Mouse (Mus musculus) midbrain, embryonic 12.5 days (tissue): ENCODE measurements around the gene Ncoa3. TPM values are rescaled to one million over a fixed set of nuclear protein-coding genes. Genes with fewer than 3 reads are reported as not detected.

ENCODE experiments used
- ATAC-seq: fragments of 200-750 bp; cut with Nextera tagmentation; 2 replicates; pipeline ENCODE4 v1.8.0; 2017; ENCODE audit warnings: low read depth, moderate TSS enrichment, moderate library complexity; ENCODE audit not compliant: low FRiP score
- H3K27ac ChIP-seq: fragments of 300-500 bp; sonication (generic); replicated peaks from 2 replicates; pipeline ENCODE4 v1.5.1; 2016; ENCODE audit warnings: mild to moderate bottlenecking
- H3K27me3 ChIP-seq: fragments of 300-500 bp; sonication (generic); 2 replicates; pipeline ENCODE4 v1.6.1; 2016; ENCODE audit warnings: mild to moderate bottlenecking
- H3K36me3 ChIP-seq: fragments of 300-500 bp; sonication (generic); 2 replicates; pipeline ENCODE4 v1.6.1; 2016
- H3K4me1 ChIP-seq: fragments of 300-500 bp; sonication (generic); 2 replicates; pipeline ENCODE4 v1.6.1; 2016
- H3K4me2 ChIP-seq: fragments of 300-500 bp; sonication (generic); replicated peaks from 2 replicates; pipeline ENCODE4 v1.6.1; 2016; ENCODE audit warnings: mild to moderate bottlenecking, moderate library complexity
- H3K4me3 ChIP-seq: fragments of 300-500 bp; sonication (generic); 2 replicates; pipeline ENCODE4 v1.5.1; 2016; ENCODE audit warnings: mild to moderate bottlenecking
- H3K9ac ChIP-seq: fragments of 300-500 bp; sonication (generic); replicated peaks from 2 replicates; pipeline ENCODE4 v1.6.1; 2016; ENCODE audit warnings: mild to moderate bottlenecking, moderate library complexity
- H3K9me3 ChIP-seq: fragments of 300-500 bp; sonication (generic); 2 replicates; pipeline ENCODE4 v1.6.1; 2016; ENCODE audit warnings: mild to moderate bottlenecking
- WGBS: fragments of 180-500 bp; shearing (Covaris S2); methylation state at CpG from one replicate; pipeline ENCODE4 v1.1.7; 2016; 5-methylcytosine and 5-hydroxymethylcytosine counted together
- polyA plus RNA-seq: library from polyadenylated mRNA; unstranded; fragments of >200 nt; fragmentation: Nextera tagmentation; extraction: Ambion mirVana; gene quantifications from 2 replicates; pipeline ENCODE4 v1.2.1, GENCODE M21; 2016

Gene Ncoa3
- polyA plus RNA-seq, 1 experiment from 2014 or later, result 15.7 TPM

GRCm38 (mm10) chr2:166025943-166026342 is 33.5 kb downstream of the Ncoa3 start:
- H3K36me3 ChIP-seq, result no peaks in the 10 kb centered on the region
- H3K4me1 ChIP-seq, result peaks cover 40% of the 10 kb centered on the region
- no peaks in the 10 kb centered on the region for H3K9me3 ChIP-seq
- no peak overlapping the region for H3K4me3 ChIP-seq
- no peak overlapping the region for H3K9ac ChIP-seq
- no peak overlapping the region for H3K4me2 ChIP-seq
- 91% methylated on average over 5 of the region's 5 CpGs for WGBS
- ATAC-seq, result no peak
- no peaks in the 10 kb centered on the region for H3K27me3 ChIP-seq
- no peak overlapping the region for H3K27ac ChIP-seq

- Histone ChIP-seq H3K9ac (no peak overlapping the region), H3K4me1 (peaks cover 31% of the 10 kb centered on the region), H3K4me2 (no peak overlapping the region), H3K27me3 (no peaks in the 10 kb centered on the region), H3K36me3 (no peaks in the 10 kb centered on the region), H3K9me3 (no peaks in the 10 kb centered on the region), H3K4me3 (no peak overlapping the region), H3K27ac (no peak overlapping the region)
- WGBS, result 89% methylated on average over 3 of the region's 3 CpGs
- no peak for ATAC-seq
Measured at GRCm38 (mm10) chr2:166027834-166028233, 35.4 kb downstream of the Ncoa3 start.

- no peak overlapping the region; the same call in 1 of the 2 replicates for H3K27ac ChIP-seq
- H3K27me3 ChIP-seq, result no peaks in the 10 kb centered on the region
- H3K4me1 ChIP-seq, result peaks cover 31% of the 10 kb centered on the region
- no peak overlapping the region for H3K4me2 ChIP-seq
- H3K36me3 ChIP-seq, result no peaks in the 10 kb centered on the region
- no peak for ATAC-seq
- 64% methylated on average over 4 of the region's 4 CpGs for WGBS
- H3K9ac ChIP-seq, result no peak overlapping the region
- H3K9me3 ChIP-seq, result no peaks in the 10 kb centered on the region
- no peak overlapping the region for H3K4me3 ChIP-seq
Measured at GRCm38 (mm10) chr2:166029232-166029631, 36.8 kb downstream of the Ncoa3 start.

- Histone ChIP-seq H3K27me3 (no peaks in the 10 kb centered on the region), H3K27ac (peak overlapping the region; percentile 77), H3K36me3 (no peaks in the 10 kb centered on the region), H3K9ac (0 out of 2 replicates have a peak overlapping the region, but pooled peaks have one; percentile 32), H3K9me3 (no peaks in the 10 kb centered on the region), H3K4me3 (no peak overlapping the region), H3K4me2 (peak overlapping the region; percentile 36), H3K4me1 (peaks cover 25% of the 10 kb centered on the region)
- WGBS, result 10% methylated on average over 13 of the region's 13 CpGs
- ATAC-seq, result no peak
Measured at GRCm38 (mm10) chr2:166030256-166030995, 38.0 kb downstream of the Ncoa3 start.

GRCm38 (mm10) chr2:166031120-166031929 is 38.9 kb downstream of the Ncoa3 start:
- Histone ChIP-seq H3K36me3 (no peaks in the 10 kb centered on the region), H3K4me1 (peaks cover 25% of the 10 kb centered on the region), H3K9me3 (no peaks in the 10 kb centered on the region), H3K27me3 (no peaks in the 10 kb centered on the region), H3K9ac (0 out of 2 replicates have a peak overlapping the region, but pooled peaks have one; percentile 32), H3K27ac (peak overlapping the region; percentile 77), H3K4me2 (peak overlapping the region; percentile 36), H3K4me3 (no peak overlapping the region)
- ATAC-seq, result 0 out of 2 replicates have a peak, but pooled peaks have one; percentile 30
- WGBS, result 35% methylated on average over 7 of the region's 7 CpGs

- peaks cover 25% of the 10 kb centered on the region for H3K4me1 ChIP-seq
- no peaks in the 10 kb centered on the region for H3K27me3 ChIP-seq
- no peak overlapping the region for H3K4me3 ChIP-seq
- H3K27ac ChIP-seq, result no peak overlapping the region
- H3K36me3 ChIP-seq, result 0 out of 2 replicates have a peak, but pooled peaks cover 3% of the 10 kb centered on the region
- 91% methylated on average over 5 of the region's 5 CpGs for WGBS
- ATAC-seq, result no peak
- H3K9me3 ChIP-seq, result no peaks in the 10 kb centered on the region
- no peak overlapping the region for H3K4me2 ChIP-seq
- no peak overlapping the region for H3K9ac ChIP-seq
Measured at GRCm38 (mm10) chr2:166032628-166033027, 40.2 kb downstream of the Ncoa3 start.

- Histone ChIP-seq H3K4me2 (no peak overlapping the region), H3K27me3 (no peaks in the 10 kb centered on the region), H3K9me3 (no peaks in the 10 kb centered on the region), H3K36me3 (0 out of 2 replicates have a peak, but pooled peaks cover 4% of the 10 kb centered on the region), H3K4me3 (no peak overlapping the region), H3K27ac (no peak overlapping the region), H3K4me1 (peaks cover 17% of the 10 kb centered on the region), H3K9ac (no peak overlapping the region)
- ATAC-seq, result no peak
- WGBS, result 86% methylated on average over 3 of the region's 3 CpGs
Measured at GRCm38 (mm10) chr2:166034967-166035490, 42.6 kb downstream of the Ncoa3 start.

- no peaks in the 10 kb centered on the region for H3K27me3 ChIP-seq
- no peak overlapping the region for H3K27ac ChIP-seq
- ATAC-seq, result no peak
- H3K4me2 ChIP-seq, result no peak overlapping the region
- H3K4me3 ChIP-seq, result no peak overlapping the region
- WGBS, result 55% methylated on average over 3 of the region's 3 CpGs
- no peak overlapping the region for H3K9ac ChIP-seq
- H3K9me3 ChIP-seq, result no peaks in the 10 kb centered on the region
- H3K36me3 ChIP-seq, result 0 out of 2 replicates have a peak, but pooled peaks cover 4% of the 10 kb centered on the region
- peaks cover 12% of the 10 kb centered on the region for H3K4me1 ChIP-seq
Measured at GRCm38 (mm10) chr2:166035725-166036124, 43.3 kb downstream of the Ncoa3 start.

GRCm38 (mm10) chr2:166039681-166040080 is 47.2 kb downstream of the Ncoa3 start:
- H3K27me3 ChIP-seq, result no peaks in the 10 kb centered on the region
- H3K36me3 ChIP-seq, result 0 out of 2 replicates have a peak, but pooled peaks cover 4% of the 10 kb centered on the region
- no peak overlapping the region for H3K4me3 ChIP-seq
- no peaks in the 10 kb centered on the region for H3K9me3 ChIP-seq
- no peak overlapping the region for H3K27ac ChIP-seq
- H3K9ac ChIP-seq, result no peak overlapping the region
- no peak for ATAC-seq
- 87% methylated on average over 4 of the region's 4 CpGs for WGBS
- peaks cover 4% of the 10 kb centered on the region; the same call in 1 of the 2 replicates for H3K4me1 ChIP-seq
- no peak overlapping the region for H3K4me2 ChIP-seq

GRCm38 (mm10) chr2:166042542-166042941 is 50.1 kb downstream of the Ncoa3 start:
- Histone ChIP-seq H3K4me1 (peaks cover 4% of the 10 kb centered on the region; the same call in 1 of the 2 replicates), H3K36me3 (peaks cover 6% of the 10 kb centered on the region), H3K27me3 (no peaks in the 10 kb centered on the region), H3K9me3 (no peaks in the 10 kb centered on the region), H3K9ac (no peak overlapping the region), H3K4me2 (no peak overlapping the region), H3K27ac (no peak overlapping the region), H3K4me3 (no peak overlapping the region)
- 83% methylated on average over 1 of the region's 1 CpGs for WGBS
- ATAC-seq, result no peak

GRCm38 (mm10) chr2:166045006-166045405 is 52.6 kb downstream of the Ncoa3 start:
- 88% methylated on average over 2 of the region's 2 CpGs for WGBS
- no peak for ATAC-seq
- H3K4me3 ChIP-seq, result no peak overlapping the region
- no peak overlapping the region for H3K27ac ChIP-seq
- H3K27me3 ChIP-seq, result no peaks in the 10 kb centered on the region
- no peak overlapping the region for H3K9ac ChIP-seq
- H3K9me3 ChIP-seq, result no peaks in the 10 kb centered on the region
- H3K4me2 ChIP-seq, result no peak overlapping the region
- peaks cover 4% of the 10 kb centered on the region; the same call in 1 of the 2 replicates for H3K4me1 ChIP-seq
- H3K36me3 ChIP-seq, result peaks cover 27% of the 10 kb centered on the region
